Mouse (Mus musculus) lung, postnatal 36 days (tissue): ENCODE measurements around the gene Gstt3.

Experiments
- DNase-seq: peaks from one replicate; pipeline ENCODE4 v3.0.0; 2022; ENCODE audit warnings: mixed read lengths

Gene Gstt3

DNA sequence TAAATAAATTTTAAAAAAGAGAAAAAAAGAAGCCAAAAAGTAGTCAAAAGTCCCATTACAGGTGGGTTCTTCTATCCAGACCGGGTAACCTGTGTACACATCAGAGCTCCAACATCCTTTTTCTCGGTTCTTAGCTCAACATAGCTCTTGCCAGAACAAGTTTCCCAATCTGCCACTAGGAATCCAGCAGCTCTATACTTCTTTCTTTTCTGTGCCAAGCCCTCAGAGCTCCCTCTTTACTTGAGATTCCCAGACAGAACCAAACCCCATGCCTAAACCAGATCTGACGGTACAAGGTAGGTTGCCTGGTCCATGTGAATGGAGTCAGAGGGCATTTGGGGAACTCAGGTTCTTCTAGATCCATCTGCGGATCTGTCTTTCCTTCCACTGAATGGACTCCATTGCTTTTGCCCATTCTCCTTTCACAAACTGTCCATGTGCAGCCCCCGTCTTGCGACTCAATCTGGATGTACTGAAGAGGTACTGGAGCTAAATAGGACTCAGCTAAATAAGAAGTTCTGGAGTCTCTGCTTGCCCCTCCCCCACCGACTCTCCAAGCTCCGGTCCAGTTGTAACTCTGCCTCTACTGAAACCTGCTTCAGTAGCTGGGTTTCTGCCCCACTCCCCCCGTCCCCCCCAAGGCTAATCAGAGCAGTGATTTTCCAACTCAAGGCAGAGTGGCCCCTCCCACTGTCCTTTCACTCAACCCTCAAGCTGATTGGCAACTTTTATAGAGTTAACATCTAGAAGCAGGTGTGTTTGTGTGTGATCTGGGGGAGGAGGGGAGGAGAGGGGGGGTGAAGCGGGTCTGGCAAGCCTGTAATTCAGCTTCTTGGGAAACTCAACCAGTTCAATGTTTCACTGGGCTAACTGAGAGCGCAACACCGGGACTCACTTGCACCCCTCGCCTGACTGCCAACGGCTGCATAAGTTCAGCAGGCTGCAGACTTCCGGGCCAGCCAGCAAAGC is 1.7 kb downstream of the Gstt3 start:
- peak; percentile 72 for DNase-seq

DNA sequence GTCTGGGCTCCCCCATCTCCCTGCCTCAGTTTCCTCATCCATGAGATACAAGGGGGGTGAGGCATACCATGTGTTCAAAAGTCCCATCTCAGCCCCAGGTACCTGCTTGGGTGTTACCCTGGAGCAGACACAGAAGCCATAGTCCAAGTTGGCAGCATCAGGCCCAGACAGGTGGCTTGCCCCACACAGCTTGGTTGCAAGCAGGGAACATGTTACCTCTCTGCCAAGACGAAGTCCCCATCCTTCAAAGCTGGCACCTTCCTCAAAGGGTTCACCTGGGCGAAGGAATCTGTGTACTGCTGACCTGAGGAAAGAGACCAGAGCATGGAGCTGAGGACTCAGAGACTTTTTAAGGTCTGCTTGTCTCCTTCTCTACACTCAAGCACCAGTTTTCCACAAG is 3.3 kb downstream of the Gstt3 start:
- no peak for DNase-seq

DNA sequence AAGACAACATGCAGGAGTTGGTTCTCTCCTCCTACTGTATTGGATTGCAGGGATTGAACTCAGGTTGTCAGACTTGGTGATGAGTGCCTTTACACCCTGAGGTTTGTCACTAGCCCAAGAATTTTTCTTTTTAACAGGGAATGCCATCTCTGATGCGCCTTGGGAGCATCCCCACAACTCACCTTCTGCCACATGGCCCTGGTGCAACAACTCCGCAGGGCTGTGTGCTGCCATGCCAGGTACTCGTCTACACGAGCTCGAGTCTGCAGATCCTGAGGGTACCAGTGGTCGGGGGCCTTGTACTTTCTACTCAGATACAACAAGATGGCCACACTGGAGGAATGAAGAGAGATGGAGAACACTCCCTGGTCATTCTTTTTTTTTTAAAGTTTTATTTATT is 4.7 kb downstream of the Gstt3 start:
- no peak for DNase-seq

DNA sequence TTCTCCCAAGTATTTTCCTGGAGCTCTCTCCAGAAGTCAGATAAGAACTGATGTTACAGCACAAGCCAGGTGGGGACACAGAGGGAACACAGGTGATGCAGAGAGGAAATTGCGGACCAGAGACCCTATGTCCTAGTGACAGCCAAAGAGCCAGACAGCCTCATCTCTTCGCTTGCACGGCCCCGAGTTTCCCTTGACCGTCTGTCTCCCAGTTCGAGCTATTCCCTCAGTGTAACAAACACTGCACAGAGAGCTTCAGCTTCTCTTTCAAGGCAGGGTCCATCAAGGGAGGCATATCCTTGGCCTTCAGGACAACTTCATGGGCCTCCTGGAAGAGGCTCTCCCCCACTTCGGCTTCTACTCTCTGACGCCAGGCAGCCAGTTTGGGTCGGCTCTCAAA is 6.6 kb downstream of the Gstt3 start:
- DNase-seq, result no peak

DNA sequence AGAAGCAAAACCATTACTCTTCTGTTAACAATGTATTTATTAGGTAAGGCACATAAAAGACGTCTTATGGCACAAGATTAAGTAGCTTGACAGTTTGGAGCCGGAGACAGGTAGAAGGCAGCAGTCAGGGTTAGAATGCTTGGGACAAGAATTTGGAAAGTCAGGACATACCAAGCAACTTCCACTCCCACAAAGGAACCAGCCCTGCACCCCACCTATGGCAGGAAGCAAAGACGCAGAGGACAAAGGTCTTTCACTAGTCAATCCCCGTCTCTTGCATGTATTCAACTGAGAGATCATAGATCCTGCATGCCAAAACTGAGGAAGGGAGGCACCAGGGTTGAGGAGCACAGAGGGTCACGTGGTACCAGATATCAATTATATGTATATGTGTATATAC is 7.1 kb downstream of the Gstt3 start:
- DNase-seq, result no peak

DNA sequence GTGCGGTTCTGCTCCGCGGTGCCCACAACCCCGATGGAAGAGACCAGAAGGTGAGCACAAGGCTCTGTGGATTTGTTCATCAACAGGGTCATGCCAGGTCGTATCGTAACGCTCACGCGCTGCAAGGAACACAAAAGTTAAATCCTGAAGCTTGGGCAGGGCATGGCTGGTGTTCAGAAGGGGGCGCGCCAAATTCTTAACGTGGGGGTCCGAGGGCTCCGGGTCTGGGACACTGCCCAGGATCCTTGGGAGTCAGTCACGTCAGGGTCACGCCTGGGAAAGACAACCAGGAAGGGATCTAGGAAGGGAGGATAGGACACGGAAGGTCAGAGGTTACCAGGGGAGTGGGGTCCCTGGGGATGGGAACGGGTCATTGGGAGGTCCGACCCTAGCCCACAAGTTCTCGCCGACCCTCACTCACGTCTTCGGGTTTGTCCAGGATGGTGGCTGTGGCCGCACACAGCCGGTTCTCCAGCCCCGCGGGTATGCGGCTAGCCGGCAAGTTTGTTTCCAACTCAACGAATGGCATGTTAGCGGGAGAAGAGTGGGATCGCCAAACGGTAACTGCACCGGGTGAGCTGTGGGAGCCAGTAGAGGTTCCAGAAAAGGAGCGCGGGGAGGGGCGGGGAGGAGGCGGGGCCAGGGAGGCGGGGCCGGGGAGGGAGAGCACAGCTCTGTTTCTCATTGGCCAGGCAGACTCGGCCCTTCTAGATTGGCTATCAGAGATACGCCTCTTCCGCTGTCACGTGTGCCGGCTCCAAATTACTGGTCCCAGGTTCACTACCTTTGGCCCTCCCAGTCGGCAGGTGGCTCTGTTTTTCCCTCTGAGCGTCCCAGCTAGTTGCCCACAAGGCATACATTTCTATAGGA is 8.2 kb downstream of the Gstt3 start, which contains the start of gene Ddt:
Gene Ddt (minus strand): TSS at position 620 of the 870 bp plus-strand sequence.
- peak; percentile 95 for DNase-seq

DNA sequence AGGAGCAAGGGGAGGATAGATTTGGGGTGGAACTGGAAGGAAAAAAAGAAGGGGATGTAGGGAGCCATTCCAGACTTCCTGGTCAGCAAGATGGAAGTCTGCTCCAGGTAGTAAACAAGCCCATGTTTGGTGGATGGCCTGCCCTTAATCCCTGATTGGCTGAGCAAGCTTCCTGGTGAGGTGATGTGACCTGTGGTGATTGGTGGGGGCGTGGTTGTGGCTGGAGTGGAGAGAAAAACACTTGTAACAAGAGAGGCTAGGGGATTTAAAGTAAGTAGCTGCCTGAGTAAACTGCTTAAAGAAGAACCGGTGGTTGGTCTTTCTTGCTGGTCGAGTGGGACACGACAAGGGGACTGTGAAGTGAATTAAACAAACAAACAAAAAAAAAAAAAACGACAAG is 13.5 kb downstream of the Gstt3 start:
- DNase-seq, result peak; percentile 15

DNA sequence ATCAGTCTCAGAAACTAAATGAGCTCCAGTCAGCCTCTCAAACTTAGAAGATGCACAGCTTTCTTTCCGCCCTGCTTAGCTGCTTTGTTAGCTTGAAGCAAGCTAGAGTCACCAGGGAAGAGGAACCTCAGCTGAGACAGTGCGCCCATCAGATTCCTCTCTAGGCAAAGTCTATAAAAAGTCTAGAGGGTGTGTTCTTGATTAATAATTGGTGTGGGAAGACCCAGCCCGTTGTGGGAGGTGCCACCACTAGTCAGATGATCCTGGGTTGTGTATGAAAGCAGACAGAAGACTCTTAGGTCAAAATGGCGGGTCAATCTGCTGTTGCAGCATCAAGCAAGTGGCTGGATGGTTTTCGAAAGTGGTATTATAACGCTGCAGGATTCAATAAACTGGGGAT is 14.4 kb downstream of the Gstt3 start:
- DNase-seq, result no peak

DNA sequence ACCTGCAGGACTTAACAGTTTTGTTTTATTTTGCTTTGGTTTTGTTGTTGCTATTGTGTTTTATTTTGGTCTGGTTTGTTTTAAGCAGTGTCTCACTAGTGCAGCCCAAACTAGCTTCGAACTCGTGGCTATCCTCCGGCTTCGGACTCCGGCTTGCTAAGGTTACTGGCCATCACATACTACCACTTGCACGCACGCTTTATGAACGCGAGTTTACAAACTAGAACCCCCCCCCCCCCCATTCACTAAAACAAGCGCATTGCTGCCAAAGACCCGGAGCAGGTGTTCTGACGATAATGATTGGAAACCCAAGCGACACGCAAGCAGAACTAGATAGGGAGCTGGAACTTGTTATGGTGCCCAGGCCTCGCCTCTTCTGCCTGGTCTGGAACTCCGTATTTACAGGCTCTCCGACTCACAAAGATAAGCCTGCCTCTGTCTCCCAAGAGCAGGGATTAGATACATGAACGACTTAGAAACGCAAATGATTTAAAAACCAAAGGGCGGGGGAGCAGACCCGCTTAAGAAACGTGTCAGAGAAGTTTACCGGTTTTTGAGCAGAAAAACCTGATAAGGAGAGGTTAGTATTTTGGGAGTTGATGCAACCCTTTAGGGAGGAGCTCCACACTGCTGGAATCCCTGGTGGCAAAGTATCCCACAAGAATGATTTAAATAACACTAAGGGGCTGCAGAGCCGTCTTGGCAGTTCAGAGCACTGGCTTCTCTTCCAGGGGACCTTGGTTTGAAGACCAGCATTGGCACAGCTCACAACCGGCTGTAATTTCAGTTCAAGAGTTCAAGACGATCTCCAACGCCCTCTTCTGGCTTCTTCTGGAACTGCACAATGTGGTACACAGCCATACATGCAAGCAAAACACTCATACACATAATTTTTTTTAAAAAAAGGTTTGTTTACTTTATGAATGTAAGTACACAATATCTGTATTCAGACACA is 16.4 kb downstream of the Gstt3 start:
- DNase-seq, result peak; percentile 88

DNA sequence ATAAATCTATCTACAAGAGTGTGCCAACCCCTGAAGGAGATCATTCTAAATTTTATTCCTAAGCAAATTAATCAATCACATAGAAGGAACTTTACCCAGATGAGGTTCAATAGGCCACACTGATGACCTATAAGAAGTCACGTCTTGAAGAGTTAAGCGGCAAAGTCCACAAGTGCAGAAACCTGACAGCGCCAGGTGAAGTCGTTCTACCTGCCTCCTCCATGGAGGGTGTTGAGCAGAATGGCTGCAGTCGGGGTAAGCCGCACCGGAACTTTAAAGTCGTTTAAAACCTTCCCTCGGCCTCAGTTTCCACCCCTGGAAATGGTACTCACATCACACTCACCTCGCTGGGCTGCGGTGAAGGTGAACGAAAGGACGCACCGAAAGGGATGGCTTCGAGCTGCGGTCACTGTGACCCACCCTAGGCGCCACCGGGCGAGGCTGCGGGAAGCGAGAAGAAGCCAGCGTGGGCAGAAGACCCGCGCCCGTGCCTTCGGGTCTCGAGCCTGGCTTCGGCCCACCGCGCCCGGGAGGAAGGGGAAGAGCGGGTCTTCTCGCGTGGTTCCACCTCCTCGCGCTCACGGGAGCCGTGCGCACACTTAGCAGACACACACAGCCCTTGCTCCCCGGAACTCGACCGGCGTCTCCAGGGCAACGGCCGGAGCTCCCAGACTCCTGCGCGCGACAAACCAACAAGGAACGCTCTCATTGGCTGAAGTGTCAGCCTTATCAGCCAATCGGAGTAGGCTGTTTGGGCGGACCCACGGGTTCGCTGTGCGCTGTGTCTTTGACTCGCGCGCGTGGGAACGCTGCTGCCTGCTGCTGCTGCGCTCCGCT is 17.3 kb downstream of the Gstt3 start, which contains the start of gene Cabin1:
Gene Cabin1 (minus strand): TSS at position 660 of the 837 bp plus-strand sequence.
- peak; percentile 99 for DNase-seq

DNA sequence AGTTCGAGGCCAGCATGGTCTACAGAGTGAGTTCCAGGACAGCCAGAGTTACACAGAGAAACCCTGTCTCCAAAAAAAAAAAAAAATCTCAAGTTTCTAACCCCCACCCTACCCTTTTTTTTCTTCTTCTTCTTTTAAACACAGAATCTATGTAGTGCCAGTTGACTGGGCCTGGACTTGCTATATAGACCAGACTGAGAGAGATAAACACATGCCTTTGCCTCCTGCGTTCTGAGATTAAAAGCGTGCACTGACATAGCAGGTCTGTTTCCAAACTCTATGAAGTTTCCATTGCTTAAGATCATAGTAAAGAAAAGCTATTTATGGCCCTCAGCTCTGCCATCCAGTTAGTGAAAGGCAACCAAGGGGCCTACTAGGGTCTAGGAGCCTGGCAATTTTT is 18.8 kb downstream of the Gstt3 start:
- no peak for DNase-seq

DNA sequence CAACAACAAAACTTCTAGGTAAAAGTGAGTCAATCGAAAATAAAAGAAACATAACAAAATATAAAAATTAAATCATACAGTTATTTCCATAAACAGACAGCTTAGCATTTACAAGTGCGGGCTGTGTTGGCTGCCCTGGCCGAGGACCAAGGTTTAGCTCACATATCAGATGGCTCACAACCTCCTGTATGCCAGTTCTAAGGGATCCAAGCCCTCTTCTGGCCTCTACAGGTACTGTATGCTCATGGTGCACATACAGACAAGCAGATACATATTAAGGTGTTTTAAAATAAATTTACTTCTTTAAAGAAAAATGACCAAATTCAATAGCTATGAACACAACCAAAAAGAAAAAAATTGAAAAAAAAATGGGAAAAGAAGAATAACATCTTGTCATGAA is 20.9 kb downstream of the Gstt3 start:
- no peak for DNase-seq

DNA sequence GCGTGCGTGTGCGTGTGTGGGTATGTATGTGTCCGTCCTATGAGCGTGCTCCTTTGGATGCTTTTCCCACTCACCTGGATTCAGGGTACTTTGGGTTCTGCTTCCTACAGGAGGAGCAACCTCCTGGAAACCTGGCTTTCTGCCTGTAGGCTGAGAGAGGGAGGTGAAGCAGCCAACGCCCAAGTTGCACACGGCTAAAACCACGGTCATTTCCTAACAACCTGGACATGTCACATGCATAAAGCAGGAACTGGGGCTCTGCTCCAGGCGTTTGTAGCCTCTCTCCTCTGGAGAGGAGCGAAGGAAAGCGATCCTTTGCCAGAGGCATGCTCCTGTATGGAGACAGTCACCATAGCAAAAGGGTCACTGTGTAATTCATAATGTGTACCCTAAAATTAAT is 24.5 kb downstream of the Gstt3 start:
- DNase-seq, result peak; percentile 30

DNA sequence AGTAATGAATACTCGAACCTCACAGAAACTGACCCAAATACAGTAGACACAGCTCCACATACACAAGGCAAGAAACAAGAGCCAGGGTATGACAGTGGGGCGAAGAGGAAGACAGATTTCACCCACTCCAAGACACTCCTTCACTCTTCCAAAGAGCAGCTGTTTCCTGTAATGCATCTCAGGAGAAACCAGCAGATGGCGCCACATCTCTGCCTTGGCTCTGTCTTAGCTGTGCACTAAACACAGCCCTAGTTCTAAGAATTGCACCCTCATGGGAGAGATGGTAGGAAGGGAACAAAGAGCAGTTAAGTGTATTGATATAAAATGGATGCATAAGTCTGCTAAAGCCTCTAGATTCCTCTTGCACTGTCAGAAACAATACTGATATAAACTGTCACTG is 37.2 kb downstream of the Gstt3 start:
- peak; percentile 92 for DNase-seq

DNA sequence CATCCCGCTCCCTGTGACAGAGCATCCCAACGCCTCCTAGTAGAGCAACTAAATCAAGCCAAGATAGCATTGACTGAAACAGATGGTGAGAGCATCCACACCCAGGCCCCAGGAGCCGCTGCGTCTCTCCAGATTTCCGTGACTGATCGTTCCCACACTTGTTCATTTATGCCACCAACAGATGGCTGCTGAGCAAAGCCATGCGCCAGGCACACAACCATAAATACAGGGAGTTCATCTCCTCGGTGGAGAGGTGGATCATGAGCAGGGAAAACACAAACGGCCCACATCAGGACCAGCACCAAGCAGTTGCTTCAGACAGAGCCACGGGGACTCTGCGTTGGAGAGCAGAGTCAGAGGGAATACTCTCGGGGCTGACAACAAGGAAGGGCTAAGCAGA is 37.8 kb downstream of the Gstt3 start:
- DNase-seq, result no peak

DNA sequence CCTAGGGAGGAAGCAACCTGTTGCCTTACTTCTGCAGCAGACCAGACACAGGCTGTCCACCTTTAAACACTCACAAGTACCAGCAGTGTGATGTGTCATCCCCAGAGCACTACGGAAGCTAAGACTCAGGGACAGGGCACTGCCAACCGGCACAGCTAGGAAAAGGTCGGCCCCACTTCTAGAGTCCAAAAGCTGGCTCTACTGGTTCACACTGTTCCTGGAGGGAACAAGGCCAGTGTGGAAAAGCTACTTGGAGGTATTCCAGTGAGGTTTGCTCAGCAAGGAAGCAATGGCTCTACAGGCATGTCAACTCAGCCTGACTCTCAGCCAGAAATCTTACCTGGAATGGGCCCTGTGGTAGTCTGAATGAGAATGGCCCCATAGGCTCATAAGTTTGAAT is 40.3 kb downstream of the Gstt3 start:
- DNase-seq, result peak; percentile 10

DNA sequence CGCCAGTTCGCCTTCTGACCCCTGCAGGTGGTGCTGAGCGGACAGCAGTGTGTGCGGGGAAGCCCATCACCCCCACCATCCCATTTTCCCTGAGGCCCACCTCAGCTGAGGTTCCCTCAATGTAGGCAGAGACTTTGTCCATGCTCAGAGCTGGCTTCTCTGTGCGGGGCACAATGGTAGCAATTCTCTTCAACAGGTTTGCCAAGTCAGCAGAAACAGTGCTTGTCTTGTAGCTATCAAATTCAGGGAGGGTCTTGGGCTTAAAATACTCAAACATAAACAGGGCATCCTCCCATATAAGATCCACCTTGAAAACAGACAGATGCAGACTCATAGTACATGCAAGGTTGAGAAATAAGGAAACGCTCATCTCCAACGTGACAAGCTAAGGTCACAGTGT is 55.8 kb downstream of the Gstt3 start:
- DNase-seq, result no peak
